Mouse (Mus musculus): ENCODE measurements at regions not wholly inside any gene's neighbourhood (a gene's known extent, or its start where the extent isn't known, plus 50 kb on each side); places are given as distances from the start of the nearest gene placed in this dataset.

GRCm38 (mm10) chr11:63211501-63211900 is 82.7 kb downstream of the Pmp22 start:
- H3K4me2 ChIP-seq (replicated peaks), result no peak overlapping the region
- ATAC-seq (ENCODE audit: low FRiP score, low read depth), result no peak
- no peaks in the 10 kb centered on the region for H3K36me3 ChIP-seq
- H3K27ac ChIP-seq (replicated peaks), result no peak overlapping the region
- WGBS, result 78% methylated on average over 4 of the region's 4 CpGs
- H3K27me3 ChIP-seq, result peaks cover 13% of the 10 kb centered on the region
- no peak overlapping the region for H3K9ac ChIP-seq (replicated peaks)
- no peaks in the 10 kb centered on the region for H3K9me3 ChIP-seq
- no peak overlapping the region for H3K4me3 ChIP-seq
- H3K4me1 ChIP-seq, result no peaks in the 10 kb centered on the region

- Histone ChIP-seq H3K9ac (replicated peaks) (no peak overlapping the region), H3K27me3 (peaks cover 13% of the 10 kb centered on the region), H3K27ac (replicated peaks) (no peak overlapping the region), H3K4me2 (replicated peaks) (no peak overlapping the region), H3K4me3 (no peak overlapping the region), H3K9me3 (no peaks in the 10 kb centered on the region), H3K36me3 (no peaks in the 10 kb centered on the region), H3K4me1 (no peaks in the 10 kb centered on the region)
- 0 out of 2 replicates have a peak, but pooled peaks have one; percentile 54 for ATAC-seq (ENCODE audit: low FRiP score, low read depth)
- 16% methylated on average over 6 of the region's 6 CpGs for WGBS
These were observed 84.3 kb downstream of the Pmp22 start for GRCm38 (mm10) chr11:63213043-63213442.

- Histone ChIP-seq H3K36me3 (no peaks in the 10 kb centered on the region), H3K27me3 (peaks cover 13% of the 10 kb centered on the region), H3K9ac (replicated peaks) (no peak overlapping the region), H3K9me3 (no peaks in the 10 kb centered on the region), H3K27ac (replicated peaks) (no peak overlapping the region), H3K4me3 (no peak overlapping the region), H3K4me1 (no peaks in the 10 kb centered on the region), H3K4me2 (replicated peaks) (peak overlapping the region; percentile 22; the same call in 1 of the 2 replicates)
- no peak for ATAC-seq (ENCODE audit: low FRiP score, low read depth)
- 53% methylated on average over 19 of the region's 19 CpGs for WGBS
These were observed 85.2 kb downstream of the Pmp22 start for GRCm38 (mm10) chr11:63213901-63214425.

- no peak for ATAC-seq (ENCODE audit: low FRiP score, low read depth)
These were observed 87.2 kb downstream of the Pmp22 start for GRCm38 (mm10) chr11:63215993-63216392.

GRCm38 (mm10) chr11:63217049-63217448 is 88.3 kb downstream of the Pmp22 start:
- Histone ChIP-seq H3K27me3 (peaks cover 10% of the 10 kb centered on the region; the same call in 1 of the 2 replicates), H3K4me1 (no peaks in the 10 kb centered on the region), H3K27ac (replicated peaks) (no peak overlapping the region), H3K4me3 (no peak overlapping the region), H3K9ac (replicated peaks) (no peak overlapping the region), H3K4me2 (replicated peaks) (no peak overlapping the region), H3K9me3 (no peaks in the 10 kb centered on the region), H3K36me3 (no peaks in the 10 kb centered on the region)
- 58% methylated on average over 3 of the region's 3 CpGs for WGBS
- ATAC-seq (ENCODE audit: low FRiP score, low read depth), result no peak

More at GRCm38 (mm10) chr11:63215993-63216392, 87.2 kb downstream of the Pmp22 start:
- Histone ChIP-seq H3K9ac (replicated peaks) (no peak overlapping the region), H3K9me3 (no peaks in the 10 kb centered on the region), H3K27me3 (peaks cover 10% of the 10 kb centered on the region; the same call in 1 of the 2 replicates), H3K36me3 (no peaks in the 10 kb centered on the region), H3K4me3 (no peak overlapping the region), H3K27ac (replicated peaks) (no peak overlapping the region), H3K4me1 (no peaks in the 10 kb centered on the region), H3K4me2 (replicated peaks) (no peak overlapping the region)
- WGBS, result 92% methylated on average over 2 of the region's 2 CpGs

- Histone ChIP-seq H3K27me3 (no peaks in the 10 kb centered on the region), H3K4me3 (no peak overlapping the region), H3K4me1 (no peaks in the 10 kb centered on the region), H3K9me3 (no peaks in the 10 kb centered on the region), H3K4me2 (replicated peaks) (no peak overlapping the region), H3K27ac (replicated peaks) (no peak overlapping the region), H3K36me3 (no peaks in the 10 kb centered on the region), H3K9ac (replicated peaks) (no peak overlapping the region)
- no peak for ATAC-seq (ENCODE audit: low FRiP score, low read depth)
- 89% methylated on average over 3 of the region's 3 CpGs for WGBS
These were observed 97.7 kb downstream of the Pmp22 start for GRCm38 (mm10) chr11:63226471-63226870.

GRCm38 (mm10) chr11:63230786-63231185 is 102.0 kb downstream of the Pmp22 start:
- Histone ChIP-seq H3K36me3 (no peaks in the 10 kb centered on the region), H3K9me3 (no peaks in the 10 kb centered on the region), H3K27ac (replicated peaks) (no peak overlapping the region), H3K4me3 (no peak overlapping the region), H3K4me1 (no peaks in the 10 kb centered on the region), H3K9ac (replicated peaks) (no peak overlapping the region), H3K27me3 (no peaks in the 10 kb centered on the region), H3K4me2 (replicated peaks) (no peak overlapping the region)
- ATAC-seq (ENCODE audit: low FRiP score, low read depth), result no peak
- 77% methylated on average over 6 of the region's 6 CpGs for WGBS

- Histone ChIP-seq H3K36me3 (no peaks in the 10 kb centered on the region), H3K4me2 (replicated peaks) (no peak overlapping the region), H3K9ac (replicated peaks) (no peak overlapping the region), H3K27ac (replicated peaks) (no peak overlapping the region), H3K27me3 (no peaks in the 10 kb centered on the region), H3K9me3 (no peaks in the 10 kb centered on the region), H3K4me1 (no peaks in the 10 kb centered on the region), H3K4me3 (no peak overlapping the region)
- WGBS, result 80% methylated on average over 13 of the region's 13 CpGs
- ATAC-seq (ENCODE audit: low FRiP score, low read depth), result no peak
These were observed 104.6 kb downstream of the Pmp22 start for GRCm38 (mm10) chr11:63233172-63233966.

- Histone ChIP-seq H3K27me3 (no peaks in the 10 kb centered on the region), H3K36me3 (no peaks in the 10 kb centered on the region), H3K9ac (replicated peaks) (no peak overlapping the region), H3K4me1 (no peaks in the 10 kb centered on the region), H3K27ac (replicated peaks) (no peak overlapping the region), H3K4me3 (no peak overlapping the region), H3K4me2 (replicated peaks) (no peak overlapping the region), H3K9me3 (no peaks in the 10 kb centered on the region)
- WGBS, result 92% methylated on average over 6 of the region's 6 CpGs
- no peak for ATAC-seq (ENCODE audit: low FRiP score, low read depth)
These were observed 105.7 kb downstream of the Pmp22 start for GRCm38 (mm10) chr11:63234481-63234880.

- WGBS, result 73% methylated on average over 4 of the region's 4 CpGs
These were observed 109.9 kb downstream of the Pmp22 start for GRCm38 (mm10) chr11:63238655-63239054.

GRCm38 (mm10) chr11:63243906-63244416 is 115.2 kb downstream of the Pmp22 start:
- H3K27ac ChIP-seq (replicated peaks), result no peak overlapping the region
- WGBS, result 59% methylated on average over 9 of the region's 9 CpGs
- no peak for ATAC-seq (ENCODE audit: low FRiP score, low read depth)

More at GRCm38 (mm10) chr11:63238655-63239054, 109.9 kb downstream of the Pmp22 start:
- Histone ChIP-seq H3K27ac (replicated peaks) (no peak overlapping the region), H3K4me2 (replicated peaks) (no peak overlapping the region), H3K36me3 (no peaks in the 10 kb centered on the region), H3K9me3 (no peaks in the 10 kb centered on the region), H3K9ac (replicated peaks) (no peak overlapping the region), H3K4me1 (no peaks in the 10 kb centered on the region), H3K27me3 (peaks cover 11% of the 10 kb centered on the region; the same call in 1 of the 2 replicates), H3K4me3 (no peak overlapping the region)
- no peak for ATAC-seq (ENCODE audit: low FRiP score, low read depth)

GRCm38 (mm10) chr11:63245041-63245440 is 116.3 kb downstream of the Pmp22 start:
- H3K9me3 ChIP-seq, result no peaks in the 10 kb centered on the region
- no peak overlapping the region for H3K4me3 ChIP-seq
- H3K9ac ChIP-seq (replicated peaks), result no peak overlapping the region
- WGBS, result 63% methylated on average over 6 of the region's 6 CpGs
- no peak for ATAC-seq (ENCODE audit: low FRiP score, low read depth)
- no peaks in the 10 kb centered on the region for H3K36me3 ChIP-seq
- peak overlapping the region; percentile 52; the same call in 1 of the 2 replicates for H3K27ac ChIP-seq (replicated peaks)
- peaks cover 30% of the 10 kb centered on the region for H3K4me1 ChIP-seq
- no peak overlapping the region for H3K4me2 ChIP-seq (replicated peaks)
- H3K27me3 ChIP-seq, result peaks cover 23% of the 10 kb centered on the region

More at GRCm38 (mm10) chr11:63243906-63244416, 115.2 kb downstream of the Pmp22 start:
- peaks cover 24% of the 10 kb centered on the region for H3K4me1 ChIP-seq
- no peak overlapping the region for H3K9ac ChIP-seq (replicated peaks)
- no peaks in the 10 kb centered on the region for H3K36me3 ChIP-seq
- no peak overlapping the region for H3K4me3 ChIP-seq
- H3K9me3 ChIP-seq, result no peaks in the 10 kb centered on the region
- H3K27me3 ChIP-seq, result peaks cover 22% of the 10 kb centered on the region
- H3K4me2 ChIP-seq (replicated peaks), result no peak overlapping the region
